Mouse (Mus musculus) kidney, adult 11 months (tissue): Measurements from ENCODE around the gene Plxnb3.

Source experiments
- DNase-seq: peaks from one replicate; pipeline ENCODE4 v3.0.0; 2022

Plxnb3 gene

DNA sequence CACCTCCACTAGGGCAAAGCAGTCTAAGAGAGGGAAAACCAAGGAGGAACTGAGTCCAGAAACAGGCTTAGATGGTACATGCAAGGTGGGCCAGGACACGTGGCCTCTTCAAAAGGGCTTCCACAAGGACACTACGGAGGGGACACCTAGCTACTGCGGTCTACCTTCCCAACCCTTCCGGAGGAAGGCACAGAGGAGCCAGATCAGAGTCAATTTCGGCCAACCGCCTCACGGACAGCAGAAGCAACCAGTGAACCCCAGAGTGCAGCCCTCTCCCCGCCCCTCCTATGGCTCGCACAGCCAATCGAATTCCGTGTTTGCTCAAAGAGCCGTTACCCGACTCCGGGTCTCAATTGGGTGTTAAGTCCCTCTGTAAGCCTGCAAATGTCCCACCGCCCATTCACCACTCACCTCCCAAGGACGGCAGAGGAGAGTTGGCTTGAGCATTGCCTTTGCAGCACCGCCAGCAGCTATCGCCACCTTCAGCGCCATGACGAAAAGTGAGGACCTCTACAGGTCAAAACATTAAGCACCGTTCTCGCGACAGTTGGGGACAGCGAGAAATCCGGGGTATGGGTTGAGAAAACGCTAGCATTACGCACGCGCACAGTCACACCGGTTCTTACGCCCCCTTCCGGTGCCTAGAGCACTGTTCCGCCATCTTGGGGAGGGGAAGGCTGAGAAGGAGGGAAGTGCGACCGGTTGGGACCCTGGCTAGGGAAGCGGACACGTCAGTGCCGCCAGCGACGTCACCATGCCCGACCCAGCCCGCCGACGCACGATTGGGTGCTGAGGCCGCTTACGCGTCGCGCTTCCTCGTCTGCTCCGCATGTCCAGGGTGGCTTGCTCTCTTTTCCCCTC is 29.7 kb downstream of the Plxnb3 start, which contains the start of the genes Idh3g and Ssr4:
TSS of gene Idh3g (minus strand) at position 534 of the 861 bp plus-strand sequence.
TSS of gene Ssr4 (plus strand) at position 665 of the 861 bp plus-strand sequence.
- DNase-seq = peak; percentile 94

- DNase-seq = no peak
These were observed 30.3 kb downstream of the Plxnb3 start for GRCm38 (mm10) chrX:73787225-73787558.

- DNase-seq = no peak
These were observed 31.6 kb downstream of the Plxnb3 start for GRCm38 (mm10) chrX:73788501-73788900.

DNA sequence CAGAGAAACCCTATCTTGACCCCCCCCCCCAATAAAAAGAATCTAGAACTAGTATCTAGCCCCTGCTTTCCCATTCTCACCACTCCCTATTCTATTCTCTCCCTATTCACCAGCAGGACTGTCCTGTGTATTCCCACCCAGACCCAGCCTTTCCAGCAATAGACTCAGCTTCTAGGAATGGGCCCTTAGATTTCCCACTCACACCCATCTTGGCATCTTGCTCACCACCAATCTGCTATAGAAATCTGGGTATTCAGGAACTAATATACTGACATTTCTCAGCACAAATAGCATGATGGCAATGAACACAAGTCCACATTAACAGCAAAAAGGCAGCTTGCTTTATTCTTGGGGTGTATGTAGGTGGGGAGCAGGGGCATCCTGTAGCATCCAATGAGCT is 36.1 kb downstream of the Plxnb3 start:
- no peak for DNase-seq

GRCm38 (mm10) chrX:73793505-73793904 is 36.6 kb downstream of the Plxnb3 start:
- no peak for DNase-seq

DNA sequence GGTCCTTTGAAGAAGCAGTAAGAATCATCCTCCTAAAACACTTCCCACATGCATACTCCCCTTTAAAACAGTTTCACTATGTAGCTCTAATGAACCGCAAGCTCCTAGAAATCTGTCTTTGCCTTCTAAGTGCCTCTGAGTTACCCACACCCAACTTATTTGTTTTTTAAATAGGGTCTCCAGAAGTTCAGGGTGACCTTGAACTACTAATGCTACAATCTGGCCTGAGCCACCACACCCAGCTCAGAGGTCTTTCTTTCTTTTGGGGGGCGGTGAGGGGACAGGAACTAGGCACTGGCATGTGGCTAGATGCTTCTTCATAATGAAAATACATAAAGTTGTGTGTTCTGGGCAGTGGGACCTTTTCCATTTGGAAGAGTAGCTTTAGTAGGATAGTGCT is 40.6 kb downstream of the Plxnb3 start:
- no peak for DNase-seq

DNA sequence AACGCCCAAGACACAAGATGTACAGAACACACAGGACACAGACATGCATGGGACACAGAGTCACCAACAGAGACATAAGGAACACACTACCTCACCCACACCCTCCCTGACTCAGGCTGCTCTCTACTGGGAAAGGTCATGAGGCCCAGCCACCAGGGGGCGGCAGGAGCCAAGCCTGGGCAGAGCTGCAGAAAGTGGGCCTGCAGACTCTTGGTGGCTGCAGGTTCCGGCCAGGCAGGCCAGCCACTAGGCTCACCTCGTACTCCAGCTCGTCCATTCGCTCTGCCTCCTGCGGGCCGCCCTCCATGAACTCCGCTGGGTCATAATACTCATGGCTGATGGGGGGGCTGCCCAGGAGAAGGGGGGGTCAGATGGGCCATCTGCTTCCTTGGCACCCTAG is 41.6 kb downstream of the Plxnb3 start:
- DNase-seq = peak; percentile 63

DNA sequence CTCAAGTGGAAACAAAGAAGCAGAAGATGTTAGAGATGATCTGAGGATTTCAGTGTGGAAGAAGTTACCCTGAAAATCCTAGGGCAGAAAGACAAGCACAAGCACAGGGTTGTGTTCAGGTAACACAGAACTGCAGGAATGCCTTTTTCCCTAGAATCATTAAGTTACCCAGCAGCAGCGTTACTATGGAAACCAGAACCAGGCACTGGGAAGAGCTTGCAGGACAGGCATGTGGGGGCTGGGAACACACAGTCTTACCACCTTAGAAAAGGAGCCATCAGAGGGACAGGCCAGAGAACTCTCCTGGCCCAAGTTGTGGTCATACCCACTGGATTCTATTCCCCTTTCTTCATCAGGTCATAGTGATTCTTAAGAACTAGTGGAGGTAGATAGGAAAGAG is 48.9 kb downstream of the Plxnb3 start:
- no peak for DNase-seq

- no peak for DNase-seq
These were observed 58.2 kb downstream of the Plxnb3 start for GRCm38 (mm10) chrX:73815072-73815471.

- no peak for DNase-seq
These were observed 59.9 kb downstream of the Plxnb3 start for GRCm38 (mm10) chrX:73816596-73817314.
